Mouse (Mus musculus) v-Abl transformed pro-B cells (cell line): Measurements from ENCODE around the gene Mr1.

Experiments used
- in situ Hi-C, 2 experiments: fragments of 400-800 bp; cut with MboI; formaldehyde crosslinking; loops; one replicate each; pipeline ENCODE4 v1.15.1; 2025; ENCODE audit not compliant: unreplicated experiment in 2 of 2

Gene Mr1

GRCm38 (mm10) chr1:155138795-155139194 is 7.8 kb downstream of the Mr1 start:
- in situ Hi-C loops: loop anchor here (5.0 kb wide), 4 partner anchors 36 to 144 kb away; no protein-coding TSS in a partner anchor

- in situ Hi-C loops: loop anchor here (5.0 kb wide), 4 partner anchors 33 to 147 kb away; no protein-coding TSS in a partner anchor
Observed at GRCm38 (mm10) chr1:155134866-155135265, 11.7 kb downstream of the Mr1 start.

- in situ Hi-C loops: no loop called here
Observed at GRCm38 (mm10) chr1:155127429-155127934, 19.1 kb downstream of the Mr1 start.

GRCm38 (mm10) chr1:155126716-155127115 is 19.9 kb downstream of the Mr1 start:
- in situ Hi-C loops: no loop called here

- in situ Hi-C loops: no loop called here
Observed at GRCm38 (mm10) chr1:155124397-155124796, 22.2 kb downstream of the Mr1 start.

- in situ Hi-C loops: no loop called here
Observed at GRCm38 (mm10) chr1:155121977-155122939, 24.4 kb downstream of the Mr1 start.

GRCm38 (mm10) chr1:155119719-155120118 is 26.9 kb downstream of the Mr1 start:
- in situ Hi-C loops: no loop called here

GRCm38 (mm10) chr1:155113946-155114345 is 32.7 kb downstream of the Mr1 start:
- in situ Hi-C loops: no loop called here

- in situ Hi-C loops: no loop called here
Observed at GRCm38 (mm10) chr1:155112875-155113274, 33.7 kb downstream of the Mr1 start.

GRCm38 (mm10) chr1:155112118-155112517 is 34.5 kb downstream of the Mr1 start:
- in situ Hi-C loops: no loop called here

GRCm38 (mm10) chr1:155111491-155111890 is 35.1 kb downstream of the Mr1 start:
- in situ Hi-C loops: no loop called here

GRCm38 (mm10) chr1:155109387-155110350 is 36.9 kb downstream of the Mr1 start:
- in situ Hi-C loops: no loop called here

GRCm38 (mm10) chr1:155108412-155108811 is 38.2 kb downstream of the Mr1 start:
- in situ Hi-C loops: no loop called here

- in situ Hi-C loops: no loop called here
Observed at GRCm38 (mm10) chr1:155107843-155108242, 38.8 kb downstream of the Mr1 start.

- in situ Hi-C loops: no loop called here
Observed at GRCm38 (mm10) chr1:155106310-155106709, 40.3 kb downstream of the Mr1 start.

- in situ Hi-C loops: loop anchor here (5.0 kb wide), 1 partner anchor 33 kb away; no protein-coding TSS in a partner anchor
Observed at GRCm38 (mm10) chr1:155103991-155104390, 42.6 kb downstream of the Mr1 start.

- in situ Hi-C loops: loop anchor here (5.0 kb wide), 1 partner anchor 35 kb away; no protein-coding TSS in a partner anchor
Observed at GRCm38 (mm10) chr1:155102631-155103030, 44.0 kb downstream of the Mr1 start.

- in situ Hi-C loops: loop anchor here (5.0 kb wide), 1 partner anchor 47 kb away; no protein-coding TSS in a partner anchor
Observed at GRCm38 (mm10) chr1:155099280-155099848, 47.2 kb downstream of the Mr1 start, which contains the start of gene Ier5. Gene Ier5 (minus strand): TSS chr1:155099636.

GRCm38 (mm10) chr1:155098486-155099279 is 47.9 kb downstream of the Mr1 start:
- in situ Hi-C loops: loop anchor here (5.0 kb wide), 1 partner anchor 46 kb away; no protein-coding TSS in a partner anchor
